Mouse (Mus musculus): Measurements from ENCODE around the gene Tpst2. TPM values are rescaled to one million over a fixed set of nuclear protein-coding genes. Genes with fewer than 3 reads are reported as not detected.
A peak's percentile ranks its signal among the peaks of the same experiment; 100 is the strongest.

The Tpst2 gene
- 31.7 and 35.4 TPM in 2 replicates for polyA plus RNA-seq (2016; fragmentation: Nextera tagmentation; extraction: Ambion mirVana)

DNA sequence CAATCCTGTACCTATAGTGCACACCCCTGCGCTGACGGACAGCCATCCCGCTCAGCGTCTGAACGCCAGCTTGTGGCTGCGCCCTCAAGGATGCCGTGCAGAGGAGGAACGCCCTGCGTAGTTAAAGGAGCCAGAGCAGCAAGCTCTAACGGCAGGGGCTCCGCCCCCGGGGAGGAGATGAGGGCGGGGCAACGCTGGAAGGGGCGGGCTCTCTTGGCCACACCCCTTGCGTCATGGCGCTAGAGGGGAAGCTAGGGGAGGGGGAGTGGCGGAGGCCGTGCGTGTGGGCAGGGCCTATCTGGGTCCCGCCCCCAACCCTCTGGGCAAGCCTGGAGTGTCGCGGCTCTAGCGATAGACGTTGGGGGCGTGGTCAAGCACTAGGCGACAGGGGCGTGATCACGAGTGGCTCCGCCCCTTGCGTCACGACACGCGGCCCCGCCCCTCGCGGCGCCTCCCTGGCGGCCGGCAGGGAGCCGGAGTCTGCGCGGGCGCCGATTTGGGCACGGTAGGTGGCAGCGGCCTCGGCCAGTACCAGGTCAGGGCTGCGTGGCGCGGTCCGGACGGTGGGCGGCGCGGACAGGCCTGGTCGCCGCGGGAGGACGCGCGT lies at the start of gene Tpst2:
Tpst2 (plus strand) TSS at position 425 of the 607 bp plus-strand sequence.
- Histone ChIP-seq H3K9me3 (replicated peaks) (no peaks in the 10 kb centered on the region), H3K27me3 (0 out of 2 replicates have a peak, but pooled peaks cover 2% of the 10 kb centered on the region), H3K36me3 (no peaks in the 10 kb centered on the region), H3K27ac (peak within 1 kb of the TSS; percentile 73), H3K4me2 (replicated peaks) (peak within 1 kb of the TSS; percentile 82), H3K4me3 (peak within 1 kb of the TSS; percentile 75), H3K4me1 (peaks cover 41% of the 10 kb centered on the region), H3K9ac (peak within 1 kb of the TSS; percentile 82)
- ATAC-seq (ENCODE audit: low FRiP score), result peak; percentile 95
- under 1% methylated on average over 62 of the region's 62 CpGs for WGBS

- Histone ChIP-seq H3K9me3 (replicated peaks) (no peaks in the 10 kb centered on the region), H3K4me3 (peak overlapping the region; percentile 62), H3K4me2 (replicated peaks) (peak overlapping the region; percentile 87), H3K27me3 (peaks cover 2% of the 10 kb centered on the region; the same call in 1 of the 2 replicates), H3K27ac (peak overlapping the region; percentile 99), H3K4me1 (peaks cover 62% of the 10 kb centered on the region), H3K36me3 (peaks cover 25% of the 10 kb centered on the region), H3K9ac (peak overlapping the region; percentile 95)
- WGBS, result under 1% methylated on average over 30 of the region's 30 CpGs
- 0 out of 2 replicates have a peak, but pooled peaks have one; percentile 6 for ATAC-seq (ENCODE audit: low FRiP score)
Measured at GRCm38 (mm10) chr5:112227354-112227753, 49.1 kb upstream of the Tpst2 start.

DNA sequence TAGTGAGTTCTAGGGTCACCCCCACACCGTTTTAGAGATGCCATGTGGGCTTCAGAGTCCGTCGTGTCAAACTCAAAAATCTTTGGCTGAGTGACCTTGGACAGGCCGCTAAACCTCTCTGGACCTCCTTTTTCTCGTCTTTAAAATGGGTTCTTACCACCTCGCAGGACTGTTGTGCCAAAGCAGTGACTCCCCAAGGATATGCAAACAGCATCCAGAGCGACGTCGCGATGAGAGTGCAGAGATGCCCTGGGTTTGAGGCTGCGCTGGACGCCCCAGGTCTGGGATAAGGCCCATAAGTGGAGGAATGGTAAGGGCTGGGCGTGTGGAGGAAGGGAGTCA lies 48.6 kb upstream of the Tpst2 start:
- peaks cover 20% of the 10 kb centered on the region for H3K36me3 ChIP-seq
- H3K27ac ChIP-seq, result peak overlapping the region; percentile 99
- peaks cover 2% of the 10 kb centered on the region; the same call in 1 of the 2 replicates for H3K27me3 ChIP-seq
- H3K9ac ChIP-seq, result peak overlapping the region; percentile 95
- H3K4me1 ChIP-seq, result peaks cover 59% of the 10 kb centered on the region
- 2% methylated on average over 13 of the region's 13 CpGs for WGBS
- H3K9me3 ChIP-seq (replicated peaks), result no peaks in the 10 kb centered on the region
- H3K4me2 ChIP-seq (replicated peaks), result peak overlapping the region; percentile 87
- no peak for ATAC-seq (ENCODE audit: low FRiP score)
- H3K4me3 ChIP-seq, result peak overlapping the region; percentile 62

DNA sequence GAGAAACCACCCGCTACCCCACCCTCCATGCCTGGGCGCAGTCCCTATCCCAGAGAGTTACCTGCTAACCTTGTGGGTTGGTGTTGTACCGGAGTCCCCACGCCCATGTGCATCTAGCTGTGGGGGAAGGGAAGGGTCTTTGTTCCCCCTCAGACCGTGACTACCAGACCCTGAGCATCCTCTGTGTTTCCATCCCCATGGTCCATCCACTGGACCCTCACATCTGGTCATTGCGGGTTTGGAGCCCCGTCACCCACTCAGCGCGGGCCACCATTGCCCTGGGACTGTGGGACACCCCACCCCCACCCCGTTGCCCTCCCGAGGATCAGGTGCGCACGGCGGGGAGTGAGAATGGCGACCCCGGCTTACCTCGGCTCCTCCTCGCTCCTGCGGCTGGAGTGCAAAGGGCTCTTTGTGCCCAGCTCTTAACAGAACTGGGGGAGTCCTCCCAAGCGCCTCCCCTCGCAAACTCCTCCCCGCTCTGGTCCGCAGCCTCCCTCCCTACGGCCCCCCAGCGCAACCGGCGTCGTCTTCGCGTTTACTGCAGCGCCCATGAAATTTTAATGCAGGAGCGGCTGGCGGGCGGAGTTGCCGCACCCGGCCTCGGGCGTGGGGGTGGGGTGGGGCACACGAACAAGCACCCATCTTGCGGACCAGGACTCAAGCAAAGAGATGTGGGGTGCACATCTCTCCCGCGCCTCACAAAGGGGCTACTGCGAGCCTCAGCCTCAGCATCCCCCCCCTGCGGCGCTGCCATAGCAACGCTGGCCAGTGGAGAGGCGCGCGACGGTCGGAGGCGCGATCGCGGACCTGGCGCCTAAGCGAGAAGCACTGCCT lies 48.0 kb upstream of the Tpst2 start:
- Histone ChIP-seq H3K27me3 (peaks cover 2% of the 10 kb centered on the region; the same call in 1 of the 2 replicates), H3K36me3 (peaks cover 14% of the 10 kb centered on the region), H3K4me3 (peak overlapping the region; percentile 62), H3K4me1 (peaks cover 53% of the 10 kb centered on the region), H3K9me3 (replicated peaks) (no peaks in the 10 kb centered on the region), H3K27ac (peak overlapping the region; percentile 99), H3K9ac (peak overlapping the region; percentile 95), H3K4me2 (replicated peaks) (peak overlapping the region; percentile 87)
- peak; percentile 86 for ATAC-seq (ENCODE audit: low FRiP score)
- WGBS, result under 1% methylated on average over 57 of the region's 57 CpGs

GRCm38 (mm10) chr5:112235806-112236205 lies 40.7 kb upstream of the Tpst2 start:
- 49% methylated on average over 5 of the region's 5 CpGs for WGBS
- ATAC-seq (ENCODE audit: low FRiP score), result no peak

DNA sequence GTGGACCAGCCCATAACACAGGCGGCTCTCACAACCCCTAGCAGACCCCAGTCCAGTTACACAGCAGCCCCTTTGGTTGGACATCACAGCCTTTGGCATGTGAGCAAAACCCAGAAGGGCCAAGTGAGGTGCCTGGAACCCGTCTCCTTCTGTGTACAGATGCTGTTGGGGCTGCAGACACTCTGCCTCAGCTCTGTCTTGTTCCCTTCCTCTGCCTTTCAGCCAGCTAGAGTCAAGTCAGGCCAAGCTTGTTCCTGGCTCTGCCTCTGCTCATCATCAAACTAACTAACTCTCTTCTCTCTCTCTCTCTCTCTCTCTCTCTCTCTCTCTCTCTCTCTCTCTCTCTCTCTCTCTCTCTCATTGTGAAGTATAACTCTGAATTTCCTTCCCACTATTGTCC lies 39.9 kb upstream of the Tpst2 start:
- Histone ChIP-seq H3K9ac (0 out of 2 replicates have a peak overlapping the region, but pooled peaks have one; percentile 57), H3K27ac (peak overlapping the region; percentile 96), H3K4me3 (no peak overlapping the region), H3K27me3 (no peaks in the 10 kb centered on the region), H3K4me1 (peaks cover 46% of the 10 kb centered on the region), H3K36me3 (no peaks in the 10 kb centered on the region), H3K4me2 (replicated peaks) (peak overlapping the region; percentile 44), H3K9me3 (replicated peaks) (no peaks in the 10 kb centered on the region)
- ATAC-seq (ENCODE audit: low FRiP score), result no peak
- 61% methylated on average over 2 of the region's 2 CpGs for WGBS

More at GRCm38 (mm10) chr5:112235806-112236205, 40.7 kb upstream of the Tpst2 start:
- Histone ChIP-seq H3K36me3 (no peaks in the 10 kb centered on the region), H3K27me3 (no peaks in the 10 kb centered on the region), H3K4me3 (no peak overlapping the region), H3K4me1 (peaks cover 46% of the 10 kb centered on the region), H3K27ac (peak overlapping the region; percentile 96), H3K9ac (no peak overlapping the region), H3K9me3 (replicated peaks) (no peaks in the 10 kb centered on the region), H3K4me2 (replicated peaks) (no peak overlapping the region)

DNA sequence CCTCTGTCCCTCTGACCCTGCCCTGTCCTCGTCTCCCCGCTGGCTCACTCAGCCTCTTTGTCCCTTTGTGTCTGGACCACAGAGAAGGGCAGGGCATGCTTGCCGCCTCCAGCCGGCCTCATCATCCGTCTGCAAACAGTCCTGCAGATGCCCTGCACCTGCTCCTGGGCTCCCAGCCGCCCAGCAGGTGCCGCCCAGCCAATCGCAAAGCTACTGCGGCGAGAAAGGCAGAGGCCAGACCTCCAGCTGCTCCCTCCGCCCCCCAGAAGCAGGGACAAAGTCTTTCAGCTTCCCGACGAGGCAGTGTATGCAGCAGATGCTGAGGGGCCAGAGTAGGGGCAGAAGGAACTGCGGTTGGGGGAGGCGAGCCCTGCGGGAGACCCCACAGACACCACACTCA lies 39.1 kb upstream of the Tpst2 start:
- Histone ChIP-seq H3K27ac (peak overlapping the region; percentile 96), H3K4me2 (replicated peaks) (peak overlapping the region; percentile 44), H3K4me3 (peak overlapping the region; percentile 17), H3K9ac (peak overlapping the region; percentile 57), H3K9me3 (replicated peaks) (no peaks in the 10 kb centered on the region), H3K4me1 (peaks cover 49% of the 10 kb centered on the region), H3K27me3 (no peaks in the 10 kb centered on the region), H3K36me3 (no peaks in the 10 kb centered on the region)
- ATAC-seq (ENCODE audit: low FRiP score), result peak; percentile 83
- WGBS, result 2% methylated on average over 15 of the region's 16 CpGs

DNA sequence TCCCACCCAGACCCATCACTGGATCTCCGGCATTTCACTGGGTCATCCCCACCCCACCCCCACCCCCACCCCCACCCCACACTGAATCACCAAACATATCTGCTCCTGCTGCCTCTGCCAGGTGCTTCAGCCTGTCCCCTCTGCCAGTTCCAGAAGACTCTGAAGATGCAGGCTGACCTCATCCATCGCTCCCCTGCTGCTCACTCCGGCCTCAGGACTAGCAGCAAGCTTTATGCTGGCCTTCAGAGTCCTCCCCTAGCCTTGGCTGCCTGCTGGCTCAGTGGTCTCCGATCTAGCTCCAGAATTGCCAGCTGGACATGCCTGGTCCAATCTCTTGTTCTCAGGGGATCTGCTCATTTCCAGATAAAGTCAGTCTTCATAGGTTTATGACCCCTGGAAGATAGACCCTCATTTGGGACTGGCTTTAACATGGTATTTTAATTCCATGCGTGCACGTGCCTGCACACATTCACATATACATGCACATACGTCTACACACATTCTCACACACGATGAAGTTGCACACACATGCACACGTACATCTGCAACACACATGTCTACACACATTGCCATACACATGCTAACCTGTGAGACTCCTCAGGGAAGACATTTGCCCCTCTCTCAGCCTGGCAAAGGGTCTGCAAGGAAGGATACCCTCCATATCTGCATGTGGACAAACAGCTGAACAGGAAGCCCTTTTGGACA lies 38.5 kb upstream of the Tpst2 start:
- WGBS, result 43% methylated on average over 8 of the region's 9 CpGs
- H3K36me3 ChIP-seq, result no peaks in the 10 kb centered on the region
- no peaks in the 10 kb centered on the region for H3K9me3 ChIP-seq (replicated peaks)
- H3K9ac ChIP-seq, result peak overlapping the region; percentile 57
- peak; percentile 17 for ATAC-seq (ENCODE audit: low FRiP score)
- peak overlapping the region; percentile 17; the same call in 1 of the 2 replicates for H3K4me3 ChIP-seq
- peak overlapping the region; percentile 44 for H3K4me2 ChIP-seq (replicated peaks)
- H3K4me1 ChIP-seq, result peaks cover 49% of the 10 kb centered on the region
- H3K27me3 ChIP-seq, result no peaks in the 10 kb centered on the region
- H3K27ac ChIP-seq, result peak overlapping the region; percentile 96

- no peaks in the 10 kb centered on the region for H3K9me3 ChIP-seq (replicated peaks)
- WGBS, result 36% methylated on average over 3 of the region's 3 CpGs
- H3K4me1 ChIP-seq, result peaks cover 49% of the 10 kb centered on the region
- H3K27me3 ChIP-seq, result no peaks in the 10 kb centered on the region
- peak overlapping the region; percentile 96 for H3K27ac ChIP-seq
- H3K4me3 ChIP-seq, result no peak overlapping the region
- ATAC-seq (ENCODE audit: low FRiP score), result peak; percentile 62
- H3K9ac ChIP-seq, result no peak overlapping the region
- no peaks in the 10 kb centered on the region for H3K36me3 ChIP-seq
- no peak overlapping the region for H3K4me2 ChIP-seq (replicated peaks)
Measured at GRCm38 (mm10) chr5:112238781-112239482, 37.6 kb upstream of the Tpst2 start.

DNA sequence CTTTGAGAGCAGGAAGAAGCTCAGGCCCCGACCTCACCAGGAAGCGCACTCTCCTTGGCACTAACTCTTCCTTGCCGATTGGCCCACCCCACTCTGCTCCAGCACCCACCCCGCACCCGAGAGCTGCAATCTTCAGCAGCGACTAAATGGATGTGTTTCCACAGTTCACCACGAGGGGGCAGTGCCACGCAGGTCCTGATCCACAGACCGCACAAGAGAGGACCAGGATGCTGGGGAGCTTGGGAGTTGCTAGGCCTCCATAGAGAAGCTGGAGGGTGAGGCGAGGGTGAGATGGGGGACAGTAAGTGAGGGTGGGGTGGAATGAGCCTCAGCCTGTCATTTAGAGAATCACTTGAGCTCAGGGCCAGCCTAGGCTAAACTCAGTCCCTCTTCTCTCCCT lies 35.7 kb upstream of the Tpst2 start:
- H3K4me3 ChIP-seq, result no peak overlapping the region
- peaks cover 52% of the 10 kb centered on the region for H3K4me1 ChIP-seq
- WGBS, result 3% methylated on average over 10 of the region's 10 CpGs

GRCm38 (mm10) chr5:112241849-112242248 lies 34.6 kb upstream of the Tpst2 start:
- Histone ChIP-seq H3K4me1 (peaks cover 43% of the 10 kb centered on the region), H3K9ac (no peak overlapping the region), H3K27me3 (no peaks in the 10 kb centered on the region), H3K9me3 (replicated peaks) (no peaks in the 10 kb centered on the region), H3K4me2 (replicated peaks) (no peak overlapping the region), H3K4me3 (no peak overlapping the region), H3K36me3 (no peaks in the 10 kb centered on the region), H3K27ac (no peak overlapping the region)
- 70% methylated on average over 2 of the region's 2 CpGs for WGBS
- no peak for ATAC-seq (ENCODE audit: low FRiP score)

More for the DNA sequence above, 35.7 kb upstream of the Tpst2 start:
- Histone ChIP-seq H3K27me3 (no peaks in the 10 kb centered on the region), H3K9ac (no peak overlapping the region), H3K36me3 (no peaks in the 10 kb centered on the region), H3K4me2 (replicated peaks) (0 out of 2 replicates have a peak overlapping the region, but pooled peaks have one; percentile 1), H3K27ac (no peak overlapping the region), H3K9me3 (replicated peaks) (no peaks in the 10 kb centered on the region)
- peak; percentile 17 for ATAC-seq (ENCODE audit: low FRiP score)
